Mouse (Mus musculus) sigmoid colon, adult 10 weeks (tissue): ENCODE data around the gene Zfp275. TPM values are rescaled to one million over a fixed set of nuclear protein-coding genes. Genes with fewer than 3 reads are reported as not detected.

Source experiments
- polyA plus RNA-seq: library from polyadenylated mRNA; stranded (reverse); fragments of 350-450 nt; fragmentation: Illumina TruSeq; extraction: RNeasy Lipid Tissue Mini Kit (QIAGEN cat#74804); gene quantifications from one replicate; pipeline ENCODE4 v1.2.3, GENCODE M21; 2014; ENCODE audit warnings: low read depth, low replicate concordance

Gene Zfp275
- 18.5 TPM for polyA plus RNA-seq

GRCm38 (mm10) chrX:73342483-73342895 is at the start of gene Zfp275:
Gene Zfp275 (plus strand): TSS chrX:73342621.

GRCm38 (mm10) chrX:73292876-73293275 is 49.5 kb upstream of the Zfp275 start, which contains the start of the genes Xlr5a and Xlr5c:
Gene Xlr5a (minus strand): TSS chrX:73292976.
Gene Xlr5c (minus strand): TSS chrX:73292976.

DNA sequence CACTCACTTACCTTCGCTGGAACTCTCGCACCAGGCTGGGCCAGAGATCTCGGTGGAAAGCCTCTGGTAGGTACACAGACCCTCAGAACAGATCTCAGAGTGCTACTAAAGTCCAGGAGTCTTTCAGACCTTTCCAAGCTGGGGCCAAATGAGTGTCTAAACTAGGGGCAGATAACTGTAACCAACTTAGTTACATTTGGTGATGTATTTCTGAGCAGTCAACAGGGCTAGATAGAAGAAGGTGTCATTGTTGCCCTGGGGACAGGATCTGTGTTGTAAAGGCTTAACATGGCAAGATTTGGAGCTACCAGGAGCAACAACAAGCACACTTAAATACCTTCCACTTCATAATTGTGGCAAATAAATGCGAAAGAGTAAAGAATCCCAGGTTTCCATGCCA is 5.7 kb upstream of the Zfp275 start, which contains the start of gene Gm45015:
Gm45015 (minus strand) TSS at position 101 of the 400 bp plus-strand sequence.

GRCm38 (mm10) chrX:73398636-73399035 is 56.2 kb downstream of the Zfp275 start, which contains the start of gene Gm18336:
Gene Gm18336 (minus strand): TSS chrX:73398736.

Other genes with a start within 250 kb of the Zfp275 start
- 36.3 TPM for gene Xlr3a, start 245.5 kb upstream of the Zfp275 start, polyA plus RNA-seq
- gene Gm14685, start 225.6 kb upstream of the Zfp275 start, polyA plus RNA-seq = not detected
- gene Xlr5b, start 193.8 kb upstream of the Zfp275 start, polyA plus RNA-seq = not detected
- gene DXBay18, start 193.2 kb upstream of the Zfp275 start, polyA plus RNA-seq = not detected
- gene Spin2d, start 165.6 kb upstream of the Zfp275 start, polyA plus RNA-seq = not detected
- 9.8 TPM for gene Xlr3b, start 150.4 kb upstream of the Zfp275 start, polyA plus RNA-seq
- gene Xlr4b, start 128.3 kb upstream of the Zfp275 start, polyA plus RNA-seq = 12.9 TPM
- 10.1 TPM for gene F8a, start 114.3 kb upstream of the Zfp275 start, polyA plus RNA-seq
- gene Xlr4c, start 99.5 kb upstream of the Zfp275 start, polyA plus RNA-seq = 5.4 TPM
- gene Xlr3c, start 77.2 kb upstream of the Zfp275 start, polyA plus RNA-seq = not detected
- gene Xlr5a, start 49.6 kb upstream of the Zfp275 start, polyA plus RNA-seq = not detected
- gene Xlr5c, start 49.6 kb upstream of the Zfp275 start, polyA plus RNA-seq = not detected
- gene Gm45015, start 5.8 kb upstream of the Zfp275 start, polyA plus RNA-seq = not detected
- gene Gm18336, start 56.1 kb downstream of the Zfp275 start, polyA plus RNA-seq = not detected
- 0.25 TPM for gene Zfp92, start 68.5 kb downstream of the Zfp275 start, polyA plus RNA-seq
- gene Trex2, start 92.7 kb downstream of the Zfp275 start, polyA plus RNA-seq = not detected
- gene Haus7, start 116.4 kb downstream of the Zfp275 start, polyA plus RNA-seq = 4.0 TPM
- 88.1 TPM for gene Bgn, start 141.0 kb downstream of the Zfp275 start, polyA plus RNA-seq
- not detected for gene Atp2b3, start 160.5 kb downstream of the Zfp275 start, polyA plus RNA-seq